Mouse (Mus musculus) hindbrain, embryonic 15.5 days (tissue): ENCODE measurements around the gene Ifnlr1. TPM values are rescaled to one million over a fixed set of nuclear protein-coding genes. Genes with fewer than 3 reads are reported as not detected.

Source experiments
- ATAC-seq: fragments of 200-750 bp; cut with Nextera tagmentation; 2 replicates; pipeline ENCODE4 v1.8.0; 2017; ENCODE audit warnings: low read depth, moderate number of reproducible peaks, moderate TSS enrichment; ENCODE audit not compliant: low FRiP score
- H3K27ac ChIP-seq: fragments of 300-500 bp; sonication (generic); replicated peaks from 2 replicates; pipeline ENCODE4 v1.5.1; 2015; ENCODE audit warnings: mild to moderate bottlenecking, inconsistent platforms
- H3K27me3 ChIP-seq: fragments of 300-500 bp; sonication (generic); 2 replicates; pipeline ENCODE4 v1.6.1; 2015; ENCODE audit warnings: control low read depth, inconsistent platforms
- H3K36me3 ChIP-seq: fragments of 300-500 bp; sonication (generic); 2 replicates; pipeline ENCODE4 v1.6.1; 2015; ENCODE audit warnings: control low read depth, inconsistent platforms
- H3K4me1 ChIP-seq: fragments of 300-500 bp; sonication (generic); replicated peaks from 2 replicates; pipeline ENCODE4 v1.6.1; 2015; ENCODE audit warnings: control low read depth, inconsistent platforms
- H3K4me2 ChIP-seq: fragments of 300-500 bp; sonication (generic); 2 replicates; pipeline ENCODE4 v1.6.1; 2015; ENCODE audit warnings: moderate library complexity, mild to moderate bottlenecking, inconsistent platforms
- H3K4me3 ChIP-seq: fragments of 300-500 bp; sonication (generic); 2 replicates; pipeline ENCODE4 v1.5.1; 2015; ENCODE audit warnings: mild to moderate bottlenecking, inconsistent platforms
- H3K9ac ChIP-seq: fragments of 300-500 bp; sonication (generic); 2 replicates; pipeline ENCODE4 v1.6.1; 2015; ENCODE audit warnings: inconsistent platforms
- H3K9me3 ChIP-seq: fragments of 300-500 bp; sonication (generic); 2 replicates; pipeline ENCODE4 v1.6.1; 2016; ENCODE audit warnings: control low read depth, inconsistent platforms
- WGBS: fragments of 180-500 bp; shearing (Covaris S2); methylation state at CpG from one replicate; pipeline ENCODE4 v1.1.7; 2015; 5-methylcytosine and 5-hydroxymethylcytosine counted together
- polyA plus RNA-seq: library from polyadenylated mRNA; unstranded; fragments of >200 nt; fragmentation: Nextera tagmentation; extraction: Ambion mirVana; gene quantifications from 2 replicates; pipeline ENCODE4 v1.2.1, GENCODE M21; 2015

Ifnlr1 gene
- polyA plus RNA-seq, 1 experiment from 2014 or later = 0.43 TPM

- no peak for ATAC-seq
- no peak overlapping the region for H3K4me3 ChIP-seq
- H3K9ac ChIP-seq = no peak overlapping the region
- no peak overlapping the region for H3K27ac ChIP-seq
- H3K27me3 ChIP-seq = no peaks in the 10 kb centered on the region
- no peaks in the 10 kb centered on the region for H3K36me3 ChIP-seq
- 0 out of 2 replicates have a peak, but pooled peaks cover 7% of the 10 kb centered on the region for H3K9me3 ChIP-seq
- H3K4me1 ChIP-seq = no peaks in the 10 kb centered on the region
- no peak overlapping the region for H3K4me2 ChIP-seq
- WGBS = 86% methylated on average over 7 of the region's 7 CpGs
Observed at GRCm38 (mm10) chr4:135752106-135752778, 66.2 kb downstream of the Ifnlr1 start.

- no peaks in the 10 kb centered on the region for H3K4me1 ChIP-seq
- H3K9me3 ChIP-seq = 0 out of 2 replicates have a peak, but pooled peaks cover 7% of the 10 kb centered on the region
- 91% methylated on average over 8 of the region's 8 CpGs for WGBS
- no peak overlapping the region for H3K4me2 ChIP-seq
- H3K4me3 ChIP-seq = no peak overlapping the region
- no peaks in the 10 kb centered on the region for H3K36me3 ChIP-seq
- no peaks in the 10 kb centered on the region for H3K27me3 ChIP-seq
- no peak overlapping the region for H3K9ac ChIP-seq
- H3K27ac ChIP-seq = no peak overlapping the region
- no peak for ATAC-seq
Observed at GRCm38 (mm10) chr4:135752779-135753164, 66.7 kb downstream of the Ifnlr1 start.

Other genes starting within 250 kb of the Ifnlr1 start
- 0.34 and 0.56 TPM in 2 replicates for gene Stpg1, start 191.5 kb upstream of the Ifnlr1 start, polyA plus RNA-seq
- gene Nipal3, start 191.2 kb upstream of the Ifnlr1 start, polyA plus RNA-seq = 8.1 and 9.6 TPM in 2 replicates
- gene Grhl3, start 112.7 kb upstream of the Ifnlr1 start, polyA plus RNA-seq = 1.1 and 1.8 TPM in 2 replicates
- gene Il22ra1, start 41.9 kb downstream of the Ifnlr1 start, polyA plus RNA-seq = not detected in 2 replicates
- 0.31 and 0.38 TPM in 2 replicates for gene Myom3, start 73.4 kb downstream of the Ifnlr1 start, polyA plus RNA-seq
- gene Srsf10, start 169.5 kb downstream of the Ifnlr1 start, polyA plus RNA-seq = 164 and 168 TPM in 2 replicates
- gene Pnrc2, start 187.6 kb downstream of the Ifnlr1 start, polyA plus RNA-seq = 97.7 and 97.9 TPM in 2 replicates
- gene Cnr2, start 209.1 kb downstream of the Ifnlr1 start, polyA plus RNA-seq = 0.05 and 0.26 TPM in 2 replicates
- 63.5 and 72.8 TPM in 2 replicates for gene Fuca1, start 234.4 kb downstream of the Ifnlr1 start, polyA plus RNA-seq